Mouse (Mus musculus): ENCODE results near the gene BC048671. TPM values are rescaled to one million over a fixed set of nuclear protein-coding genes. Genes with fewer than 3 reads are reported as not detected.

Gene BC048671
- polyA plus RNA-seq, 1 experiment = 412 TPM

DNA sequence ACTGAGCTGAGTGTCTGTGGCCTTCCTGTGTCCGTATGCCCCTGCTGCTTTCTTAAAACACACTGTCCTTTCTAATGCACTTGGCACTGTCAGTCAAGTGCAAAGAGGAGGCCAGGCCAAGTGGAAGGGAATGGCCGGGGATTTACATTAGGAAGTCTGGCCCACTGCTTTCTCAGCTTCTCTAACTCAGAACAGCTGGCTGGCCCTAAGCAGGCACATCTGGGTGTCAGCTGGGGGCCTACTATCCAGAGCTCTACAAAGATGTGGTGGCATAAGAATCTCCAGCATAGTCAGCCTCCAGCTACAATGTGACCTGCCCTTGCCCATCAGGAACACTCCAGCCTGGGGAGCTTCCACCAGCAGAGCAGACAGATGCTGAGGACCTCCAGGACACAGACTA is 49.0 kb downstream of the BC048671 start:
- Histone ChIP-seq H3K27ac (ENCODE audit: control insufficient read depth, insufficient read depth, low read depth, low read length) (no peak overlapping the region), H3K4me1 (ENCODE audit: control insufficient read depth, insufficient read depth, low read length) (no peaks in the 10 kb centered on the region)
- TF ChIP-seq POLR2A (IDR thresholded peaks at IDR 0.05; ENCODE audit: control insufficient read depth, low read depth, low read length) (no peak), CTCF (IDR thresholded peaks at IDR 0.05; ENCODE audit: control insufficient read depth, insufficient read depth, insufficient replicate concordance, low read depth, low read length) (no peak)

More for the DNA sequence above, 49.0 kb downstream of the BC048671 start:
- no peak overlapping the region for H3K4me3 ChIP-seq (ENCODE audit: control insufficient read depth, low read depth, low read length)
- no peaks in the 10 kb centered on the region for H3K27me3 ChIP-seq (ENCODE audit: control insufficient read depth, insufficient read depth, low read length)
- H3K36me3 ChIP-seq (ENCODE audit: control insufficient read depth, insufficient read depth, low read length) = no peaks in the 10 kb centered on the region

Other genes starting within 250 kb of the BC048671 start
- gene Vmn1r49, start 222.7 kb upstream of the BC048671 start, polyA plus RNA-seq (2012; rRNA removed) = not detected in 2 replicates
- gene Vmn1r50, start 199.8 kb upstream of the BC048671 start, polyA plus RNA-seq (2012; rRNA removed) = not detected in 2 replicates
- not detected in 2 replicates for gene Vmn1r51, start 178.6 kb upstream of the BC048671 start, polyA plus RNA-seq (2012; rRNA removed)
- gene Vmn1r52, start 126.4 kb upstream of the BC048671 start, polyA plus RNA-seq (2012; rRNA removed) = not detected in 2 replicates
- gene V1ra8, start 98.4 kb upstream of the BC048671 start, polyA plus RNA-seq (2012; rRNA removed) = not detected in 2 replicates
- 0.42 and 0.94 TPM in 2 replicates for gene Vmn1r53, start 76.8 kb upstream of the BC048671 start, polyA plus RNA-seq (2012; rRNA removed)
- not detected in 2 replicates for gene Vmn1r54, start 54.9 kb upstream of the BC048671 start, polyA plus RNA-seq (2012; rRNA removed)
- gene Chst13, start 24.0 kb downstream of the BC048671 start, polyA plus RNA-seq (2012; rRNA removed) = 1.9 and 2.7 TPM in 2 replicates
- gene Uroc1, start 32.1 kb downstream of the BC048671 start, polyA plus RNA-seq (2012; rRNA removed) = not detected in 2 replicates
- 5.3 and 5.4 TPM in 2 replicates for gene Zxdc, start 68.3 kb downstream of the BC048671 start, polyA plus RNA-seq (2012; rRNA removed)
- gene Cfap100, start 127.6 kb downstream of the BC048671 start, polyA plus RNA-seq (2012; rRNA removed) = 51.7 and 65.0 TPM in 2 replicates
- gene Klf15, start 161.4 kb downstream of the BC048671 start, polyA plus RNA-seq (2012; rRNA removed) = 7.6 and 7.7 TPM in 2 replicates
- gene Aldh1l1, start 185.2 kb downstream of the BC048671 start, polyA plus RNA-seq (2012; rRNA removed) = 7.2 and 9.6 TPM in 2 replicates

Data from testis, adult 2 months (tissue).